Mouse (Mus musculus) E14TG2a.4 (cell line): ENCODE data around the gene Tcf7l1.

ENCODE experiments used
- CTCF ChIP-seq: conservative IDR thresholded peaks from 2 replicates; pipeline ENCODE4 v1.5.1; 2014; ENCODE audit warnings: low read length
- POU5F1 ChIP-seq: IDR thresholded peaks from 2 replicates; pipeline ENCODE4 v1.6.1; 2014; ENCODE audit warnings: low read length, borderline replicate concordance

DNA sequence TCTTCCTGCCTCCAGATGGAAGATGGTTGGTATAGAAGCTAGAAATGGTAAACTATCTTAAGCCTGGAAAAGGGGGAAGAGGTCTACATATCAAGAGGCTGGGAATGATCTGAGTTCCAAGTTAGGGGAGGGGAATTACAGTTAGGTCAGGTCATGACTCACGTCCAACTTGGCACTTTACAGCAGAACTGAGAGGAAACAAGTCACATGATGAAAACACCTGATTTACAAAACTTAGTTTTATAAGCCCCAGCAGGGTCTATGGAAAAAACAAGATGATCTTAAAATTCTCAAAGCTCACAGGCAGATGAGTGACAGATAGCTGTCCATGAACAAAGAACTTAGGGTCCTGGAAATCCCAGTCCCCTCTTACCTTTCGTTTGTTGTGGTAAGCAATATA, 173.9 kb downstream of the Tcf7l1 start:
- TF ChIP-seq CTCF (no peak), POU5F1 (no peak)
